Mouse (Mus musculus) heart, postnatal 0 days (tissue): Measurements from ENCODE around the gene Nup62. TPM values are rescaled to one million over a fixed set of nuclear protein-coding genes. Genes with fewer than 3 reads are reported as not detected.

Source experiments
- ATAC-seq: fragments of 200-750 bp; cut with Nextera tagmentation; 2 replicates; pipeline ENCODE4 v1.8.0; 2017; ENCODE audit warnings: low read depth, moderate number of reproducible peaks, moderate library complexity; ENCODE audit not compliant: insufficient read depth
- DNase-seq: peaks from one replicate; pipeline ENCODE4 v3.0.0-alpha.2; 2016; ENCODE audit warnings: low spot score
- H3K27ac ChIP-seq: fragments of 300-500 bp; sonication (generic); 2 replicates; pipeline ENCODE4 v1.5.1; 2014; ENCODE audit warnings: low read depth, mild to moderate bottlenecking
- H3K27me3 ChIP-seq: fragments of 300-500 bp; sonication (generic); 2 replicates; pipeline ENCODE4 v1.6.1; 2014; ENCODE audit warnings: low read length, mixed read lengths; ENCODE audit not compliant: control insufficient read depth, insufficient read depth
- H3K36me3 ChIP-seq: fragments of 300-500 bp; sonication (generic); replicated peaks from 2 replicates; pipeline ENCODE4 v1.6.1; 2014; ENCODE audit warnings: low read length, mixed read lengths; ENCODE audit not compliant: control insufficient read depth, insufficient read depth
- H3K4me1 ChIP-seq: fragments of 300-500 bp; sonication (generic); 2 replicates; pipeline ENCODE4 v1.6.1; 2014; ENCODE audit warnings: antibody characterized with exemption; ENCODE audit not compliant: control insufficient read depth, insufficient read depth
- H3K4me2 ChIP-seq: fragments of 300-500 bp; sonication (generic); 2 replicates; pipeline ENCODE4 v1.6.1; 2014; ENCODE audit warnings: low read depth, mild to moderate bottlenecking, low read length, moderate library complexity
- H3K4me3 ChIP-seq: fragments of 300-500 bp; sonication (generic); 2 replicates; pipeline ENCODE4 v1.5.1; 2014; ENCODE audit warnings: low read depth, low read length
- H3K9ac ChIP-seq: fragments of 300-500 bp; sonication (generic); replicated peaks from 2 replicates; pipeline ENCODE4 v1.6.1; 2014; ENCODE audit warnings: low read depth, low read length, mixed read lengths
- H3K9me3 ChIP-seq: fragments of 300-500 bp; sonication (generic); replicated peaks from 2 replicates; pipeline ENCODE4 v1.6.1; 2016; ENCODE audit warnings: low read length; ENCODE audit not compliant: control insufficient read depth
- CTCF ChIP-seq: IDR thresholded peaks from 2 replicates; pipeline ENCODE4 v1.5.1; 2016; ENCODE audit warnings: antibody characterized with exemption, control low read depth, low read depth
- EP300 ChIP-seq: IDR thresholded peaks from 2 replicates; pipeline ENCODE4 v1.6.1; 2016; ENCODE audit warnings: antibody characterized with exemption, low read depth
- WGBS: fragments of 180-500 bp; shearing (Covaris S2); extraction: QIAGEN DNeasy Blood & Tissue Kit; methylation state at CpG from one replicate; pipeline ENCODE4 v1.1.7; 2014; 5-methylcytosine and 5-hydroxymethylcytosine counted together
- polyA plus RNA-seq: library from polyadenylated mRNA; unstranded; fragments of >200 nt; fragmentation: Nextera tagmentation; extraction: Ambion mirVana; gene quantifications from 2 replicates; pipeline ENCODE4 v1.2.1, GENCODE M21; 2015
- total RNA-seq: library from RNA; depleted of rRNA; stranded (reverse); fragments of >200 nt; gene quantifications from 2 replicates; pipeline ENCODE4 v1.2.3, GENCODE M21; 2014; ENCODE audit warnings: low replicate concordance

The Nup62 gene
- total and polyA plus RNA-seq, 2 experiments from 2014 or later: 40.9 to 75.3 TPM

GRCm38 (mm10) chr7:44862434-44862833 lies 46.5 kb downstream of the Nup62 start:
- H3K27me3 ChIP-seq: no peaks in the 10 kb centered on the region
- peaks cover 38% of the 10 kb centered on the region for H3K4me1 ChIP-seq
- H3K4me3 ChIP-seq: no peak overlapping the region
- H3K9me3 ChIP-seq: no peaks in the 10 kb centered on the region
- ATAC-seq (no peak), DNase-seq (no peak)
- TF ChIP-seq CTCF: no peak
- no peak for TF ChIP-seq EP300
- H3K36me3 ChIP-seq: peaks cover 41% of the 10 kb centered on the region
- no peak overlapping the region for H3K27ac ChIP-seq
- H3K4me2 ChIP-seq: no peak overlapping the region
- no peak overlapping the region for H3K9ac ChIP-seq
- 73% methylated on average over 8 of the region's 8 CpGs for WGBS

DNA sequence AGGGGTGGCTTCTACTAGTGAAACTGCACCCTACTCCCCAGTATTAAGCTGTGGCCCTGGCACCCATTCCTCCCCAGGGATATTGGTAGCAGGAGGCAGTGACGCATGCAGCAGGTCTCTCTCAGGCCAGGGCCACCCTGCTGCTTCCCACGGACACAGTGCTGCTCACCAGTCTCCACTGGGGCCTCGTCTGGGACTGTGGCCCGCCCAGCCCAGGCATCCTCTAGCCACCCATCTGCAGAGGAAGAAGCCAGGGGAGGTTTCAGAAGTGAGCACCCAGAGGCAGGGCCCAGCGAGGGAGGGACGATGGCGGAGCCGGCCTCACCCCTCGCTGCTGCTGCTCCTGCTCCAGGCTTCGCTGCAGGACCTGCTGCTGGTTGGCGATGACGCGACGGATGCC lies 47.3 kb downstream of the Nup62 start:
- Histone ChIP-seq H3K36me3 (peaks cover 41% of the 10 kb centered on the region), H3K27ac (no peak overlapping the region), H3K9ac (no peak overlapping the region), H3K4me2 (no peak overlapping the region), H3K4me3 (no peak overlapping the region), H3K4me1 (peaks cover 43% of the 10 kb centered on the region), H3K9me3 (no peaks in the 10 kb centered on the region), H3K27me3 (no peaks in the 10 kb centered on the region)
- DNase-seq: no peak
- 83% methylated on average over 14 of the region's 14 CpGs for WGBS
- no peak for ATAC-seq
- TF ChIP-seq EP300 (no peak), CTCF (no peak)

DNA sequence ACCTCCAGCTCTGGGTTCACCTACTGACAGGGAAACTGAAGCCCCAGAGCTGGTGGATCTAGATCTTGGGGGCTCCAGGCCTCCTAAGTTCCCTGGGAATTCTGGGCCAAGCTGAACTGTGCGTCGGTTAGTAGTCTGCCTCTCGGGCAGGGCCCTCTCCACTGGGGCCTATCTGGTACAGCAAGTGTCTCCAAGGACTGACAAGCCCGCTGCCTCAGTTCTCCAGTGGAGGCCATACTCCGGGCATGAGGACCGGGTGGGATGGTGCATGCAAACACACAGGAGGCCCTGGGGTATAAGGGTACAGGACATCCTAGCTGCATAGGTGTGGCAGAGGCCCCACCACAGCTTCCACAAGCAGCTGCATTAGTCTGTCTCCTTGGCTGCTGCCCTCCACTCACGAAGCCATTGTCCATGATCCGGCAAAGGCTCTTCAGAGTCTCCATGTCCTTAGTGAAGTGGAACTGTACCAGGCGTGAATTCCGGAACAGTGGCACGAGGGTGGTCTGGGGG lies 48.1 kb downstream of the Nup62 start:
- H3K9ac ChIP-seq: no peak overlapping the region
- 79% methylated on average over 11 of the region's 11 CpGs for WGBS
- DNase-seq: no peak

DNA sequence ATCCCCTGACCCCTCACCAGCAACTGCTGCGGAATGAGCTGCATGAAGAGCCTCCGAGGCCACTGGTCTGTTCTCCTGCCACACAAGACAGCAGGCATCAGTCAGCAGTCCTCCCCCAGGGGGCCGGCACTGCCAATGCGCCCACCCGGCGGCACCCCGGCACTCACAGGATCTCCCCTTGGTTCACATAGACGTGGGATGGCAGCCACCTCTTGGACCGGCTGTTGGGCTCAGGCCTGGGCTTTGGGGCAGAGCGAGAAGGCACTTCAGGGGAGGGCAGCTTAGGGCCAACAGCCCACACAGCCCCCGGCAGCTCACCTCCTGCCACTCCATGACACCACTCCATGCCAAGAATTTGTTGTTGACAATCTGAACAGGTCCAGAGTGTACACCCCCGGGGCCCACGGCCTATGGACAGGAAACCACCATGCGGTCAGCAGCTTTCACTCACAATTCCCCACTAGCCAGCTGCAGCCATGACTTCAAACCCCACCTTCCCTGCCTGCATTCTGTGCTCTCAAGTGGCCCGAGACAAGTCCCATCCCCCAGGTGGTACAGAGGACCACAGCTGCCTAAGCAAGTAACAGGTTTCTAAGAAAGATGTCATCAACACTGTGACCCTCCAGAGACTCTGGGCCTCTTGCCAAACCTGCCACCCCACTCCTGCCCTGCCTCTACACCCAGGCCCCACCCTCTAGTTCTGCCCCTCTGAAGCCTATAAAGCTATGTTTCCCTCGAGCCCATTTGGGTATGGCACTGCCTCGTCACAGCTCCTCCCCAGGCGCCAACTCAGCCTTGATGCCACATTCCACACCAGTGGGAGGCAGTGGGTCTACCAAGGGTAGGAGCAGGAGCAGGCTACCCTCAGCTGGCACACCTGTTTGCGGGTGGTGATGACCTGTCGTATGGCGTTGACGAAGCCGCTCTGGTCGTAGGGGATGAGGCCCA lies 49.0 kb downstream of the Nup62 start:
- H3K27ac ChIP-seq: peak overlapping the region; percentile 100
- DNase-seq (no peak), ATAC-seq (no peak)
- no peaks in the 10 kb centered on the region for H3K9me3 ChIP-seq
- peaks cover 44% of the 10 kb centered on the region for H3K4me1 ChIP-seq
- no peak for TF ChIP-seq CTCF
- WGBS: 57% methylated on average over 24 of the region's 24 CpGs
- H3K9ac ChIP-seq: no peak overlapping the region
- H3K4me3 ChIP-seq: no peak overlapping the region
- peaks cover 41% of the 10 kb centered on the region for H3K36me3 ChIP-seq
- H3K4me2 ChIP-seq: no peak overlapping the region
- no peaks in the 10 kb centered on the region for H3K27me3 ChIP-seq

More for the DNA sequence above, 48.1 kb downstream of the Nup62 start:
- Histone ChIP-seq H3K36me3 (peaks cover 41% of the 10 kb centered on the region), H3K9me3 (no peaks in the 10 kb centered on the region), H3K4me2 (no peak overlapping the region), H3K27me3 (no peaks in the 10 kb centered on the region), H3K27ac (peak overlapping the region; percentile 100; the same call in 1 of the 2 replicates), H3K4me1 (peaks cover 44% of the 10 kb centered on the region), H3K4me3 (no peak overlapping the region)
- ATAC-seq: no peak
- no peak for TF ChIP-seq CTCF
- TF ChIP-seq EP300: no peak

DNA sequence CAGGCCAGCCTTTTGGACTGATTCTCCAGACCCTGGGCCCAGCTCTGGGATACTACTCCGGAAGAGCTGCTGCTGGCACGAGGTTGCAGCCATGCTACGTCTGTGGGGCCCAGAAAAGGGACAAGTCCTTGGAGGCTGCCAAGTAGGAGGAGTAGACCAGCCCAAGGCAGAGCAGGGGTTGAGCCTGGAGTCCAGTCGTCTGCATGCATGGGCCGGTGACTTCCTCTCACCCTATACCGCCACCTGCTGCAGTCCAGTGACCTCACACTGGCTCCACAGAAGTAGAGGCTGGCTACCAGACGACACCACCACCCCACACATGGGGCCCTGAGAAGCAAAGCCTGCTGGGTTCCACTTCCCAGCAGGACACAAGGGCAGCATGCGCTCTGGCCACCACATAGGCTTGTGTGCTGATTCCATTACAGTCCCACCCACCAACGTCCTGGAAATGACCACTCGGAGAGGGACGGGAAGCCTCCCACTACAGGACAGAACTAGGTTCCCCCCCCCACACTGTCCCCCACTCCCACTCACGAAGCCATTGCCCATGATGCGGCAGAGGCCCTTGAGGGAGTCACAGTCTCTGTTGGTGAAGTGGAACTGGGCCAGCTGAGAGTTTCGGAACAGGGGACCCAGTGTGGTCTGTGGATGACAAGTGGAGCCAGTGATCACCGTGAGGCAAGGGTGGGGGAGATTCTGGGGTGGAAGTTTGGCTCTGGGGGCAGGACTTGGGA lies 50.6 kb downstream of the Nup62 start:
- ATAC-seq (peak; percentile 47), DNase-seq (peak; percentile 94)
- 21% methylated on average over 15 of the region's 15 CpGs for WGBS
- TF ChIP-seq CTCF: peak; percentile 46
- no peak for TF ChIP-seq EP300
- peak overlapping the region; percentile 99; the same call in 1 of the 2 replicates for H3K4me3 ChIP-seq
- H3K27me3 ChIP-seq: no peaks in the 10 kb centered on the region
- peak overlapping the region; percentile 4; the same call in 1 of the 2 replicates for H3K9ac ChIP-seq
- no peaks in the 10 kb centered on the region for H3K9me3 ChIP-seq
- H3K4me1 ChIP-seq: peaks cover 44% of the 10 kb centered on the region
- H3K27ac ChIP-seq: peak overlapping the region; percentile 100
- H3K4me2 ChIP-seq: peak overlapping the region; percentile 83
- H3K36me3 ChIP-seq: peaks cover 39% of the 10 kb centered on the region
